Mouse (Mus musculus) hindlimb bud, embryonic 11.5 days (tissue): ENCODE measurements around the gene Ttc28.
"Not testable (repeated sequence)": the region's sequence is repeated elsewhere in the genome, so short reads cannot be mapped to it uniquely, and the experiment has no call there.

ENCODE experiments used
- DNase-seq: peaks from one replicate; pipeline ENCODE4 v3.0.0-alpha.2; 2012; ENCODE audit warnings: low read depth, low spot score; ENCODE audit errors: extremely low spot score

Ttc28 gene

DNA sequence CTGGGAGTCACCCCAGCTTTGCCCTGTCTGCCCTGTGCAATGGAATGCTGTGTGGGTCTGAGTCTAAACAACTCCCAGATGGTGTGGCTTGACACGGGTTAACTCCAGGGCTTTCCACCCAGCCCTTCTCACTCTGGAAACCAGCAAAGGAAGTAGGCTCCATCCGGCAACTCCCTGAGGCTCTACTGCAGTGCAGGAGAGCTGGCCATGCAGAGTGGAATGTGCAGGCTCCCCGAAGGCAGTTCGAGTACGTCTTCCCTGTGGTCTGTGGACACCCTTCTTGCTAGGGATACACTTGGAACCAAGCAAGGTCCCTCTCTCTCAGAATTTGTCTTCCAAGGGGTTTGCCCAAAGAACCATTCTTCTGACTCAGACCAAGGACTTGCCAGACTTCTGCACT lies 348.2 kb downstream of the Ttc28 start:
- no peak for DNase-seq

DNA sequence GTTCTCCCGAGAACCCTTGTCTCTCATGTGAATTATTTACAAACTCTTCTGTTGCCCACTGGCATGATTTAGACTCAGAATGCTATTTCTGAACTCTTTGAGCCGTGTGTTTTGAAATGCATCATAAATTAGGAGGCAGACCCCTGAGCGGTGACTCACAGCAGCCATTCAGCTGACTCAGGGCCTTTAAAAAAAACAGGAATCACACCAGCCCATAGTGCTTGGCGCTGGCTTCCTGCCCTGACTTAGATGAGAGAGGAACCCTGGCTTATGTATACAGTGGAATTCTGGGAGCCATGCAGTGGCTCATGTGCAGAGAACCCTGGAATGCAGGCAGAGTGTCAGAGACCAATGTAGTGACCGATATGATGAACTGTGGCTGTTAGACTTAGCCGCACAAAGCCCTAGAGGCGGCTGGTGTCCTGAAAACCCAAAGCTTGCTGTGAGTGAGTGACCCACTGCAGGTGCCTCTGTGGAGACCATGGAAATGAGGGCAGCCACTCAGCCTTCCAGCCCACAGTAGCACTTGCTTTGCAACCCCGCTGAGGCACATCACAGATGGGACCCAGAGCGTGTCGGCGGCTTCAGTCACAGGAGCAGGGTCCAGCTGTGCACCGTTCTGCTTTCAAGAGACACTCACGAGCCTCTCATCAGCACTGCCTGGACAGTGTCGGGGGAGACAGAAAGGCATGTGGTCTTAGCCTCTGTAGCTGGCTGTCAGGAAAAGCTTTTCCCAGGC lies 348.9 kb downstream of the Ttc28 start:
- DNase-seq, result no peak

DNA sequence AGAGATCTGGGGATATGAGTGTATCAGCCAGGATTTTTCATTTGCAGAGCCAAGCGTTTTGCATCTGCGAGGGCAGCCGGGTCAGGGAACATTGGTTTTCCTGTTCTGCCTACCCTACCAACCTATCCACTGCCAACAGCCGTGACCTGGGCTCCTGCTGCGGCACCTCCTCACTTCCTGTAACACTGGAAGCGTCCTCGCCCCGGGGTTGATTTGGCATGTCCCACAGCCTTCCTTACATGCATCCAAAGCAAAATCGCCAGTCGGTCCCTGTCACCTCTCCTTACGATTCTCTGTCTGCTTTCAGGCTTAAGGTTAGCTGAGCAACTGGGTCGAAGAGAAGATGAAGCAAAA lies 349.4 kb downstream of the Ttc28 start:
- DNase-seq, result no peak

DNA sequence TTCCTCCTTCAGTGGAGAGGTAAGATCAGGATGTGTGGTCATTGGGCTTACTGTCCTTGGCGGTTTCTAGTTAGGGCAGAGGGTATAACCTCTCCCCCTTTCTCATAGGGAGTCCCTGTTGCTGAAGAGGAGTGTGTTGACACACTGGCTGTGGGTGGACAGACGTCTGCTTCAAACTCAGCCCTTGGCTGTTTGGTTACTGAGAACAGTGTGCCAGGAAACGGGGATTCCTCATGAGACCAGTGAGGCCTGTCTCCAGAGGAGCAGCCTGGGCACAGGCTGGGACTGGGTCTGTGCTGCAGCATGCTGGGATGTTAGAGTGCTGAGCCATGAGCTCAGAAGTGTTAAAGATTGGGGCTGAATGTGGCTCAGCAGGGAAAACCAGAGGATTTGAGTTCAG lies 350.1 kb downstream of the Ttc28 start:
- no peak for DNase-seq

DNA sequence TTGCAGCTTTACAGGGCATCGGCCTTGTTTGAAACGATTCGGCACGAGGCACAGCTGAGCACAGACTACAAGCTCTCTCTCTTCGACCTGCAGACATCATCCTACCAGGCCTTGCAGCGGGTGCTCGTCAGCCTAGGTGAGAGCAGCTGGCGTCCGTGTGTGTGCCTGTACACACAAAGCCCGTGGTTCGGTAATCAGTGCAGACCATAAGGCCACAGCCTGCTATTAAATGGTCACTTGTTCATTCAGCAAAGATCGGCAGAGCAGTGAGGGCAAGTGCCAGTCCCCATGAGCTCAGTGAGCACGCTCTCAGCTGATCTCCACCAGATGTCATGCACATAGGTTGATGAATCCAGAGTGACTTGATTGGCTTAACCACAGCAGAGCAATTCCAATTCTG lies 351.4 kb downstream of the Ttc28 start:
- no peak for DNase-seq

DNA sequence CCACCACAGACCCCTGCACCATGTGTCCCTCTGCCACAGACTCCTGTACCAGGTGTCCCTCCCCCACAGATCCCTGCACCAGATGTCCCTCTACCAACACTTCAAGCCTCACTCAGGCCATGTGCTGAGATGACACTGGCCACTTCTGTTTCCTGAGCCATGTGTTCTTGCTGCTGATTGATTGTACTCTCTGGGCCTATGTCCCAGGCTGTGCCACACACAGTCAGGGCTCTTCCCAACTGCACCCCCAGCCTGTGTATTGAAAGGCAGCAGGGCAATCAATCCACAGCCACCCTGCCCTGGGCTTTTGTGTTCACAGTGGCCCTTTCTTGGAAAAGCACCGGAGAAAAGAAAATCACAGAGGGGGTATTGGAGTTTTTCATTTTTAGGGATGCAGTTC lies 352.2 kb downstream of the Ttc28 start:
- no peak for DNase-seq

DNA sequence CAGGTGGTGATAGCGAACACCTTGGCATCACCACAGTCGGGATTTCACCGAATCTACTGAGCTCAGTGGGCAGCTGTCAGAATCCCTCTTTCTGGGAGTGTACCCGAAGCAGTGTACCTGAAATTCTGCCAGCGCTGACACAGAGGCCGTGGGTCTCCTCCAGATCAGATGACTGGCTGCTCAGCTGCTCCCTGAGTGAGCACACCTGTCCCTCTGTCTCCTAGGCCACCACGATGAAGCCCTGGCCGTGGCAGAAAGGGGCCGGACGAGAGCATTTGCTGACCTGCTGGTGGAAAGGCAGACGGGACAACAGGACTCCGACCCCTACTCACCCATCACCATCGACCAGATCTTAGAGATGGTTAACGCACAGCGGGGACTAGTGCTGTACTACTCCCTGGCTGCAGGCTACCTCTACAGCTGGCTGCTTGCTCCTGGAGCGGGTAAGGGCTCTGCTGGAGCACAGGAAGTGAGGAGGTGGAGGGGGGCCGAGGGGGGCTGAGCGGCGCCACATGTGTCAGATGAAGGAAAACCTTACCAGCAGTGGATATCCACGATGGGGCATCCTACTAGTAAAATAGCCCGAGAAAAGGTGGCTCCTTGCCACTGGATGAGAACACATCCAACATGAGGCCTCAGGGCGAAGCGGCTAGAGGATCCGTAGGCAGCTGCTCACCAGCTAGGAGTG lies 353.6 kb downstream of the Ttc28 start:
- no peak for DNase-seq

DNA sequence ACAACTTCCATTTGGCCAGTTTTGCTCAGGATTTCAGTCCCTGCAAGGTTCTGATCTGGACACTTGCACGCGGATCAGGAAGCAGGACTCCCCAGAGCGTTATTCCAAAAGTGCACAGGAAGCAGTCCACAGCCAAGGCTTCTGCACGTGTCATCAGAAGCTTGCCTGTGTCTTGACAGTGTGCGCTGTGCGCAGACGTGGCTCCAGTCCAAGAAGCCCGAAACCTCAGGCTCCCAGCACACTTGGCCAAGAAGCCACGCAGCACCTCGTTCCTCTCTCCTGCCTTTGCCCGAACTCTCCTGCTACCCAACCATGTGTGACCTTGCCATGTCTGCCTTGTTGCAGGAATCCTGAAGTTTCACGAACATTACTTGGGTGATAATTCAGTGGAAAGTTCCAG lies 355.5 kb downstream of the Ttc28 start:
- no peak for DNase-seq

DNA sequence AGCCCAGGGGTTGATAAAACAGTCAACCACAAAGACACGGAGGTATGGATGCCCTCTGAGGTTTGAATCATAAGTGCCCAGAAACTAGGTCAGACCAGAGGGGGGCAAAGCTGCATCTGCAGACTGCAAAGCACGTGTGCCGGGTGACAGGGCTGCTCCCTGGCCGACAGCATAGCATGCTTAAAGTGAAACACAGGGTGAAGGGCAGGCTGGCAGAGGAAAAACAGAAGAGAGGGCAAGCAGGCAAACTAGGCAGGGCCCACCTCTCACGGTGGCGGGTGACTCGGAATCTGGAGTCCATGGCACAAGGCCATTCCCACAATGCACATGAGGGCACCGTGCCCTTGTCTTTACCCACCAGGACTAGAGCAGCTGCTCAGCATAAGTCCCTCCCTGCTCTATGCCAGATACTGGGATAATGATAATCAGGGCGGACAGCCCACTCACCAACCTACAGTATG lies 357.6 kb downstream of the Ttc28 start:
- no peak for DNase-seq

DNA sequence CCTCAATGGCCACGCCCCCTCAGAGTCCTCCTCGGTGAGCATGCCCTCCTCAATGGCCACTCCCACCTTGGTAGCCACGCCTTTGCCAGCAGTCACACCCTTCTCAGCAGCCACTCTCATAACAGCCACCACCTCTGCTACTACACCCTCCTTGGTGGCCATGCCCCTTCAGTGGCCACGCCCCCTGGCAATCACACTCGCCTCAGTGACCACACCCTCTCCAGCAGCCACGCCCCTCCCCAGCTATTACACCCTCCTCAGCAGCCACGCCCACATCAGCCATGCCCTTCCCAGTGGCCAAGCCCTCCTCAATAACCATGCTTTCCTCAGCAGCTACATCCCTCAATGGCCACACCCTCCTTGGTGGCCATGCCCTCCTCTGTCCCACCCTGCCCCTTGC lies 359.6 kb downstream of the Ttc28 start:
- no peak for DNase-seq

DNA sequence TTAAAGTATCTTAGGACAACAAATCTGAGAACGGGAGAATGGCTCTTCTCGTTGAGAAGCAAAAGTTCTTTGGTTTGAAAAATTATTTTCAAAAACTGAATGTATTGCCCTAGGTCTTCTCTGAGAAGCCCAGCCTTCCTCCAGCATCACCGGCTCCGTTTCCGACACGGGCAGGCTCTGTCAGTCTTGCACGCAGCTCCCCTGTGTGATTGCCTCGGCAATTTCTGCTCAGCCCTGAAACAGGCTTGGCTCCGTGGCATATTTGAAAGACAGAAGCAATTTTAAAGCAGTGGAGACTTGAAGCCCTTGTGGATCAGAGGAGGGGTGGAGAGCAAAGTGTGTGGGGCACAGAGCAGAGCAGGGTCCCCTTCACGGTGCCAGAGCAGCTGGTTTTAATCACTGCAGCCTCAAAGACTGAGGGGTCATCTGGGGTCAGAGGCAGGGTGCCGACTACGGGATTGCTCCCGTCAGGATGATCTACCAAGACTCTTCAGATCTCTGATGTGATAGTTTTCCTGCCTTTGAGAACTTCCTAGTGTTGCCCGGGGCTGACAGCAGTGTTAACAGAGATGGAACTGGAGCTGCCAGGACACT lies 363.9 kb downstream of the Ttc28 start:
- DNase-seq, result no peak

DNA sequence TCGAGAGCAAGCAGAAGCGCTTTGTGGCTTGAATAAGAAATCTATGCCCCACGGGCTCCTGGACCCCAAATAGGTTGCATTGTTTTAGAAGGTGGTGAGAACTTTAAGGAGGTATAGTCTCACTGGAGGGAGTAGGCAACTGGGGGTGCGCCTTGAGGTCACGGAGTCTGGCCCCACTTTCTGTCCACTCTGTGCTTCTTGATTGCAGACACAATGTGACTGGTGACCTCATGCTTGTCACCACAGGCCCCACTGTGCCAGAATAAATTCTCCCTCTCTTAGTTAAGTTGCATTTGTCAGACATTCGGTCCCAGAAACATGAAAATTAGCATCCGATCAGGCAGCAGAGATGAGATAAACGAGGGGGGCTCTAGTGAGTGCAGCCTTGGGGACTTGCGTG lies 364.5 kb downstream of the Ttc28 start:
- no peak for DNase-seq

DNA sequence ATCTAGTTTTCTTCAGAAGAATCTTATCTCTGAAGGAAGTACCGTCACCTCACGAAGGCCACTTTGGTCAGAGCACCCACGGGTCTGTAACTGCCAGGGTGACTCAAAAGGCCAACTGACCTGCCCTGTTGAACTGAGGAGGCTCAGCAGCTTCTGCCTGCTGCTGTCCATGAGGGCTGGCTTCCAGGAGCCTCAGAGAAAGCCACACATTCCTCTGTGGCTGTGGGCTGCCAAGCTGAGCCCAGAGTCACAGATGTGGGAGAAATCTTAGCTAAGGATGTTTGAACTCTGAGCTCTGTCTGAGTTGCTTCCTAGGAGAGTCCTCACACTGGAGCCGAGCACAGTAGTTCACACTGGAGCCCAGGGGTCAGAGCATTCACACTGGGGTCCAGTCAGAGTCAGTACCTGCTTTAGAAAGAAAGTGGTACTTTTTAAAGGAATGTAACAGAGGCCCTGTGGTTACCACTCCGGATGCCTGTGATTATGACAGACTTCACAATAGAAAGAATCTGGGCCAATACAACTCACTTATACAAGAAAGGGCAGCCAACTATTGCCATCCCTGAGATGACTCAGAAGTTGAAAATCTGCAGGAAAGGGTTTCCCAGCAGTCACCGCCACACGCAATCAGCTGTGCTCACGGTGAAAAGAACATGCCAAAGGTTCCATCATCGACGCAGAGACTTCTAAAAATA lies 368.1 kb downstream of the Ttc28 start:
- DNase-seq, result no peak

DNA sequence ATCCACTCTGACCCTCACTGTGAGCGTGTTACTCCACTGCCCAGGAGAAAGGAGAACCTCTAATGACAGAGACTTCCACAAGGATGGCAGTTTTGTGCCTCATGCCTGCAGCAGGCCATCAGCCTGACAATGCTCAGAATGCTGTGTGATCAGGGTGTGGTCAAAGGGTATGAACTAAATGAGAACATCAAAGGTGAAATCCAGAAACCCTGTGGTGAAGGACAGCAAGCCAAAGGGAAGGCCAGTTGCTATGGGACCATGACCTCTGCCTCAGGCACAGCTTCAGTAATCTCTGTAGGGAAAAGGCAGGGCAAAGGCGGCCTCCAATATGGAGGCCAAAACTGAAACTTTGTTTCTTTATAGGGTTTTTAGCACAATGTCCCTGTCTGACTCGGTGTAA lies 372.5 kb downstream of the Ttc28 start:
- DNase-seq, result no peak

DNA sequence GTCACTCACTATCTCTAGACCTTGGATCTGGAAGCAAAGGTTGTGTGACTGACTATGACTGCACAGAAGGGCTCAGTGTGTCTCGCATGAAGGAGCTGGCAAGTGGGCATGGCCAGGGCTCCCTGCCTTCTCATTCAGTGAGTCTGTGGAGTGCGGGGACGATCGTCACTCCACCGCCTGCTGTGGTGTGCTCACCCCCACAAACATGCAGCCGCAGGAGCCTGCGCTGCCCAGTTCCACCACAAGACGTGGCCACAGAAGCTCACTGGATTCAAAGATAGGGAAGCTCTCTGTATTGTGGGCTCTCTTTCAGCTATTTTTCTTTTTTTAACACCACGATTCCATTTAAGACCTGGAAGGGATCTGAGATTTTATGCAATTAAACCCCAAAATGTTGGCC lies 374.8 kb downstream of the Ttc28 start:
- no peak for DNase-seq

DNA sequence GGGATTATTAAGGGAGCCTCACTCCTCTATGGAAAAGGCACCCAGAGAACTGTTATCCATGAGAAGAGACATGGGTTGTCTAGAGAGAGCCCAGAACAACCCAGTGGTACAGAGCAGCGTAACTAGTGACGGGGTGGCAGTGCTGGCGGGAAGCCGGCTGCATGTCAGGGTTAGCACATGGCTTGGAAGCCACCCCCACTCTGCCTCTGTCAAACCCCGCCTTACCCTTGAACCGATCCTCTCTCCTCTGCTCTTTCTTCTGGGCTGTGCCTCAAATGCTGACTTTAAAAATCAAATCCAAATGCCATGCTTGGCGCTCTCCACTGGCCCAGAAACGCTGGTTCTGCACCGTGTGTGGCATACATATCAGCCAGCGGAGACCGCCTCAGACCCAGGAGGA lies 375.2 kb downstream of the Ttc28 start:
- DNase-seq, result no peak

DNA sequence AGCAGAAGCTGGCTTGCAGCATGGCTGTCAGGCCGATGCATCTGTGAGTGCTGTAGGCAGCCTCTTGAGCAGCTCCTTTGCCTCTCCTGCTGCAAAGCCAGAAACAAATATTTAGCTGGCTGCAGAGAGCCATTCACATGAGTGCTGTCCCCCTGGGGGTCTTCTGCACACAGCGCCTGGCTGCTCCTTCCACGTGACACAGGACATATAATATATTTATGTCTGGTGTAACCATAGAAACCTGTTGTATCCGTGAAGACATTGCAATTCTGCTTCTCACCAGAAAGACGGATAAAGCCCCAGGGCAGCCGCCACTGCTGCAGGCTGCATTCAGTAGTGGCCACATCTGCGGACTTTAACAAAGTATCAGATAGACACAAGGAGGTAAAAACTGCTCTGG lies 376.6 kb downstream of the Ttc28 start:
- no peak for DNase-seq

DNA sequence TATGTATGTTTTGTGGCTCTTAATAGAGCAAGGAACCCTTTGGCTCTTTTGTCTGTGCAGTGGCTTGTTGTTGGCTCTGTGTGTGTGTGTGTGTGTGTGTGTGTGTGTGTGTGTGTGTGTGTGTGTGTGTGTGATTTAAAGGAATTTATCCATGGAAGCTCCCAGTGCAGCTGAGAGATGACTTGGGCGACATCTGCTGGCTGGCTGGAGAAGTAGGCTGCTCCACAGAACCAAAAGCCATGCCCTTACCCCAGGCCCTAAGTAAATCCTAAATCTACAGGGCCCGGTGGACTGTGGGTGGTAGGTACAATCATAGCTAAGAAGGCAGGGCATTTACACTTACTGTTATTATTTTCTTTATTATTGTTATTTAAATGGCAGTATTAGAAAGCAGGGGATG lies 377.5 kb downstream of the Ttc28 start:
- DNase-seq, result no peak

DNA sequence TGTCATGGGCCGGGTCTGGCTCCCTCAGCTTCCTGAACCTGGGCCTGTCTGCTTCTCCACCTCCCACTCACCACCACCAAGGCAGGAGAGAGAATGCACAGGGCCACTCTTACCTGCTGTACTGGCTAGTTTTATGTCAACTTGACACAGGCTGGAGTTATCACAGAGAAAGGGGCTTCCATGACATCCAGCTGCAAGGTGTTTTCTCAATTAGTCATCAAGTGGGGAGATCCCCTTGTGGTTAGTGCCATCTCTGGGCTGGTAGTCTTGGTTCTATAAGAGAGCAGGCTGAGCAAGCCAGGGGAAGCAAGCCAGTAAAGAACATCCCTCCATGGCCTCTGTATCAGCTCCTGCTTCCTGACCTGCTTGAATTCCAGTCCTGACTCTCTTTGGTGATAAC lies 381.6 kb downstream of the Ttc28 start:
- DNase-seq, result not testable (repeated sequence)

DNA sequence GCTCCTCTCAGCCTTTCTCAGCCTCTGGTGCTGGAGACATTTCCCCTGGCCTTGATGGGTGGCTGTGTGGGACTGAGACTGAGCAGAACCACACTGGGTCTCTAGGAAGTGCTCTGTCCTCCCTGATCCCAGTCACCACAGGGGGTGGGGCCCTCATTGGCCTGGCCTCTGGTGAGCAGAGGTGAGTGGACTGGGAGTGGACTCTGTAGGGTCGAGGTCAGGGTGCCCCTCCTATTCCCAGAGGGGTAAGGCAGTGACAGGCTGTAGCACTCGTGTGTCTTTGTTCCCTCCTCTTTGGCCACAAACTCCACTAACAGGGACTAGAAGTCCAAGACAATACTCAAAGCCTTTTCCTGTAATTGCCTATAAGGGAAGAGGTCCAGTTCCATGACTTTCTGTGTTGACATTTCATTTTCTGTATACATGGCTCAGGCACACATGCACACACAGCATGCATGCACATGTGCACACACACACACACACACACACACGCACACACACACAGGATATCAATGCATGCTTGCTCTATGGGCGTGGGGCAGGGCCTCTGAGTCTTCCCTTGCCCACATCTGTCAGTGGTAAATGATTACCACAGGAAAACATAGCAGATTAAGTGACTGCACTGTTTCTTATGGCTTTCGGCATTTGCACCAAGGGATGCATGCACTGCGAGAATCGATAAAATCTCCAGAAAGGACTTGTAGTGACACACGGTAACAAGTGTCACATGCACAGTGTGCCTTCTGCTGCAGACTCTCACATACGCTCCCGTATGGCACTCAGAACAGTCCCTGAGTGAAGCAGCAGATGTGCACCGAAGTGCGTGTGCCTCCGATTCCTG lies 382.4 kb downstream of the Ttc28 start:
- DNase-seq, result no peak
